16 mouse cellular contexts compared by ENCODE assay signal in the genomic region with DNA sequence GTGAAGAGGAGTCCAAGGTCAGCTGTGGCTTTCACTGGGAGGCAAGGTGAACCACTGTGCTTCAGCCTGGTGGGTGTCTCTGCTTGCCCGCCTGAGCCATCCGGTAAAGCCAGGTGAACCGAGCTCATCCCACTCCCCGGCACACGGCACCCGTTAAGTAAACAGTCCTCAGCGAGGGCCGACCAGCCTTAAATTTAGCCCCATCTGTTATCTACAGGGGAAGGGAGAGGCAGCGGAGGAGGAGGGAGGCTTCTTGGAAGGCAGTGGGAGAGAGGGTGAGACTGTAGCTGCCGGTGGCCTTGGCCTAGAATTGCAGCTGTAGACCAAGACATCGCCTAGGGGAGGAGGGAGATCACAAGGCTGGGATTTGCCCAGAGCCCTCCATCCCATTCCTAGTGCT. TPM values are rescaled to one million over a fixed set of nuclear protein-coding genes. Genes with fewer than 3 reads are reported as not detected.
DNase-seq lines count a peak whose midpoint lies in the region; ATAC-seq and TF ChIP-seq lines count a peak whose summit lies in the region.
"Had no signal": no experiment of that assay in that cellular context is flagged by ENCODE, and none has a peak within 500 bp of the region (broad histone marks: within the 10 kb centered on the region; RNA-seq: fewer than 3 reads in every experiment).

No protein-coding gene starts in this region.

- DNase-seq in forebrain, postnatal 0 days, result no peak
- no peak for DNase-seq in forebrain, embryonic 14.5 days (ENCODE audit: low spot score)
- DNase-seq in left cerebral cortex, adult 2 months (ENCODE audit: extremely low spot score in 1 of 2, low spot score in 2 of 2), result peak in 1 of 2 experiments; percentile 60
- no peak for DNase-seq in left cerebral cortex, adult 11 months (ENCODE audit: low spot score)
- peak; percentile 63 for DNase-seq in adrenal gland, adult 8-10 months
- DNase-seq in thymus, postnatal 25 days, result no peak
- DNase-seq in kidney, adult 9 months, result no peak
- DNase-seq: cerebellum, postnatal 36 days; gastrocnemius, postnatal 36 days; heart, postnatal 4 days; kidney, postnatal 14 days had no signal

- WGBS in forebrain, postnatal 0 days, result 79% methylated on average over 11 of the region's 11 CpGs
- 84% methylated on average over 11 of the region's 11 CpGs for WGBS in forebrain, embryonic 14.5 days
- 20% methylated on average over 11 of the region's 11 CpGs for WGBS in liver, embryonic 12.5 days (ENCODE audit: insufficient replicate concordance)

- no peaks in the 10 kb centered on the region for H3K27me3 ChIP-seq in forebrain, postnatal 0 days (ENCODE audit: insufficient read depth, low read length)
- no peaks in the 10 kb centered on the region for H3K27me3 ChIP-seq in forebrain, embryonic 14.5 days (replicated peaks; ENCODE audit: control insufficient read depth, insufficient read depth, low read length)
- H3K27me3 ChIP-seq in liver, embryonic 12.5 days (replicated peaks), result no peaks in the 10 kb centered on the region
- H3K27me3 ChIP-seq: liver, embryonic 15.5 days had no signal

- ATAC-seq in forebrain, postnatal 0 days, result no peak
- ATAC-seq in forebrain, embryonic 14.5 days, result no peak
- peak; percentile 50 for ATAC-seq in liver, embryonic 12.5 days
- ATAC-seq: forebrain, embryonic 16.5 days had no signal

- no peaks in the 10 kb centered on the region for H3K9me3 ChIP-seq in forebrain, postnatal 0 days (ENCODE audit: low read length)
- H3K9me3 ChIP-seq in forebrain, embryonic 14.5 days (replicated peaks; ENCODE audit: control insufficient read depth, low read length), result no peaks in the 10 kb centered on the region
- no peaks in the 10 kb centered on the region for H3K9me3 ChIP-seq in liver, embryonic 12.5 days (replicated peaks)
- H3K9me3 ChIP-seq: liver, embryonic 15.5 days had no signal

- H3K4me1 ChIP-seq in forebrain, postnatal 0 days (ENCODE audit: insufficient read depth), result no peaks in the 10 kb centered on the region
- H3K4me1 ChIP-seq in forebrain, embryonic 14.5 days (ENCODE audit: control insufficient read depth, insufficient read depth, low read length), result no peaks in the 10 kb centered on the region
- H3K4me1 ChIP-seq in liver, embryonic 12.5 days, result peaks cover 49% of the 10 kb centered on the region

- H3K9ac ChIP-seq in forebrain, postnatal 0 days, result no peak overlapping the region
- H3K9ac ChIP-seq in forebrain, embryonic 14.5 days (ENCODE audit: low read length), result no peak overlapping the region
- H3K9ac ChIP-seq in liver, embryonic 12.5 days, result peak overlapping the region; percentile 42; the same call in 1 of the 2 replicates
- H3K9ac ChIP-seq: liver, embryonic 15.5 days had no signal

- no peak overlapping the region for H3K4me3 ChIP-seq in forebrain, postnatal 0 days (ENCODE audit: low read depth, low read length)
- no peak overlapping the region for H3K4me3 ChIP-seq in forebrain, embryonic 14.5 days (ENCODE audit: low read depth, low read length)
- H3K4me3 ChIP-seq in left cerebral cortex, adult 2 months, result no peak overlapping the region; the same call in 1 of the 2 replicates
- no peak overlapping the region for H3K4me3 ChIP-seq in liver, embryonic 12.5 days
- H3K4me3 ChIP-seq: liver, embryonic 15.5 days had no signal

- no peak overlapping the region for H3K4me2 ChIP-seq in forebrain, postnatal 0 days (ENCODE audit: low read depth)
- no peak overlapping the region for H3K4me2 ChIP-seq in forebrain, embryonic 14.5 days (ENCODE audit: low read length)
- H3K4me2 ChIP-seq in liver, embryonic 12.5 days, result peak overlapping the region; percentile 70
- H3K4me2 ChIP-seq: liver, embryonic 15.5 days had no signal

- intact Hi-C loops in left cerebral cortex, adult 2 months (cut with DNase I), result loop anchor here (1.0 kb wide), 1 partner anchor 14 kb away; no protein-coding TSS in a partner anchor

- H3K36me3 ChIP-seq in forebrain, postnatal 0 days (ENCODE audit: insufficient read depth), result peaks cover 21% of the 10 kb centered on the region
- H3K36me3 ChIP-seq in forebrain, embryonic 14.5 days (ENCODE audit: control insufficient read depth, insufficient read depth, low read length), result peaks cover 9% of the 10 kb centered on the region; the same call in 1 of the 2 replicates
- peaks cover 17% of the 10 kb centered on the region for H3K36me3 ChIP-seq in liver, embryonic 12.5 days

- TF ChIP-seq CTCF in forebrain, postnatal 0 days (IDR thresholded peaks at IDR 0.05; ENCODE audit: low read depth), result no peak
- TF ChIP-seq CTCF in left cerebral cortex, adult 2 months (IDR thresholded peaks at IDR 0.05), result no peak

- H3K27ac ChIP-seq in forebrain, postnatal 0 days (ENCODE audit: low read depth, low read length), result peak overlapping the region; percentile 77
- no peak overlapping the region for H3K27ac ChIP-seq in forebrain, embryonic 14.5 days (ENCODE audit: low read depth, low read length)
- peak overlapping the region; percentile 95 for H3K27ac ChIP-seq in left cerebral cortex, adult 2 months
- H3K27ac ChIP-seq in liver, embryonic 12.5 days, result peak overlapping the region; percentile 53
- H3K27ac ChIP-seq: liver, embryonic 15.5 days; macrophage had no signal

RNA-seq across cellular contexts. Expression of gene Stx1a, which starts 17.5 kb away (rescaled TPM):
- total RNA-seq in forebrain, postnatal 0 days (2014; rRNA removed), result 152 and 167 TPM in 2 replicates
- polyA plus RNA-seq in forebrain, postnatal 0 days (2015; fragmentation: Nextera tagmentation; extraction: Ambion mirVana), result 143 and 171 TPM in 2 replicates
- 57.0 and 78.5 TPM in 2 replicates for polyA plus RNA-seq in forebrain, embryonic 14.5 days (2014; fragmentation: Nextera tagmentation; extraction: Ambion mirVana)
- 100 to 1,000 TPM; 340 to 346 TPM for total RNA-seq in left cerebral cortex, adult 2 months (2021)
- total RNA-seq in adrenal gland, adult 8-10 months (2022), result 10 to 100 TPM in 3 of 4 experiments, 1 to 10 TPM in 1; 4.9 to 15.9 (median 12.1) TPM
- 2.7 and 2.8 TPM in 2 replicates for polyA plus RNA-seq in liver, embryonic 12.5 days (2016; fragmentation: Nextera tagmentation; extraction: Ambion mirVana)

RNA-seq across cellular contexts. Expression of gene Dnajc30, which starts 23.2 kb away (rescaled TPM):
- total RNA-seq in forebrain, postnatal 0 days (2014; rRNA removed), result 11.8 and 14.6 TPM in 2 replicates
- polyA plus RNA-seq in forebrain, postnatal 0 days (2015; fragmentation: Nextera tagmentation; extraction: Ambion mirVana), result 50.1 and 52.3 TPM in 2 replicates
- 36.3 and 38.8 TPM in 2 replicates for polyA plus RNA-seq in forebrain, embryonic 14.5 days (2014; fragmentation: Nextera tagmentation; extraction: Ambion mirVana)
- 10 to 100 TPM; 38.6 to 41.7 TPM for total RNA-seq in left cerebral cortex, adult 2 months (2021)
- 10 to 100 TPM; 35.8 to 42.0 (median 38.7) TPM for total RNA-seq in adrenal gland, adult 8-10 months (2022)
- polyA plus RNA-seq in liver, embryonic 12.5 days (2016; fragmentation: Nextera tagmentation; extraction: Ambion mirVana), result 15.9 and 19.1 TPM in 2 replicates

RNA-seq across cellular contexts. Expression of gene Bud23, which starts 24.0 kb away (rescaled TPM):
- 72.1 and 92.3 TPM in 2 replicates for total RNA-seq in forebrain, postnatal 0 days (2014; rRNA removed)
- 68.0 and 69.6 TPM in 2 replicates for polyA plus RNA-seq in forebrain, postnatal 0 days (2015; fragmentation: Nextera tagmentation; extraction: Ambion mirVana)
- 89.1 and 92.7 TPM in 2 replicates for polyA plus RNA-seq in forebrain, embryonic 14.5 days (2014; fragmentation: Nextera tagmentation; extraction: Ambion mirVana)
- total RNA-seq in left cerebral cortex, adult 2 months (2021), result 10 to 100 TPM; 53.4 to 57.3 TPM
- 10 to 100 TPM; 54.5 to 56.7 (median 55.8) TPM for total RNA-seq in adrenal gland, adult 8-10 months (2022)
- 97.8 and 104 TPM in 2 replicates for polyA plus RNA-seq in liver, embryonic 12.5 days (2016; fragmentation: Nextera tagmentation; extraction: Ambion mirVana)

RNA-seq across cellular contexts. Expression of gene Abhd11, which starts 31.8 kb away (rescaled TPM):
- 46.3 and 61.1 TPM in 2 replicates for total RNA-seq in forebrain, postnatal 0 days (2014; rRNA removed)
- polyA plus RNA-seq in forebrain, postnatal 0 days (2015; fragmentation: Nextera tagmentation; extraction: Ambion mirVana), result 86.7 and 91.4 TPM in 2 replicates
- polyA plus RNA-seq in forebrain, embryonic 14.5 days (2014; fragmentation: Nextera tagmentation; extraction: Ambion mirVana), result 66.9 and 70.7 TPM in 2 replicates
- total RNA-seq in left cerebral cortex, adult 2 months (2021), result 10 to 100 TPM; 31.3 to 39.3 TPM
- 10 to 100 TPM; 52.4 to 65.4 (median 55.9) TPM for total RNA-seq in adrenal gland, adult 8-10 months (2022)
- polyA plus RNA-seq in liver, embryonic 12.5 days (2016; fragmentation: Nextera tagmentation; extraction: Ambion mirVana), result 39.1 and 45.3 TPM in 2 replicates

RNA-seq across cellular contexts. Expression of gene Vps37d, which starts 37.3 kb away (rescaled TPM):
- total RNA-seq in forebrain, postnatal 0 days (2014; rRNA removed), result 71.1 and 74.8 TPM in 2 replicates
- polyA plus RNA-seq in forebrain, postnatal 0 days (2015; fragmentation: Nextera tagmentation; extraction: Ambion mirVana), result 31.1 and 34.2 TPM in 2 replicates
- polyA plus RNA-seq in forebrain, embryonic 14.5 days (2014; fragmentation: Nextera tagmentation; extraction: Ambion mirVana), result 25.0 and 28.9 TPM in 2 replicates
- total RNA-seq in left cerebral cortex, adult 2 months (2021), result 10 to 100 TPM; 26.8 to 30.8 TPM
- 1 to 10 TPM; 2.2 to 6.5 (median 4.8) TPM for total RNA-seq in adrenal gland, adult 8-10 months (2022)
- polyA plus RNA-seq in liver, embryonic 12.5 days (2016; fragmentation: Nextera tagmentation; extraction: Ambion mirVana), result 1.2 and 1.3 TPM in 2 replicates
- total RNA-seq: neutrophil, adult 5-6 weeks had no signal
- polyA plus RNA-seq: macrophage had no signal
